Mouse (Mus musculus) limb, embryonic 12.5 days (tissue): ENCODE results near the gene Mafb. TPM values are rescaled to one million over a fixed set of nuclear protein-coding genes. Genes with fewer than 3 reads are reported as not detected.

Source experiments
- ATAC-seq: fragments of 200-750 bp; cut with Nextera tagmentation; 2 replicates; pipeline ENCODE4 v1.8.0; 2017; ENCODE audit warnings: low read depth, moderate TSS enrichment; ENCODE audit not compliant: insufficient number of reproducible peaks, insufficient read depth, low FRiP score, low TSS enrichment
- H3K27ac ChIP-seq: fragments of 300-500 bp; sonication (generic); 2 replicates; pipeline ENCODE4 v1.5.1; 2016; ENCODE audit warnings: mild to moderate bottlenecking, moderate library complexity
- H3K27me3 ChIP-seq: fragments of 300-500 bp; sonication (generic); 2 replicates; pipeline ENCODE4 v1.6.1; 2016; ENCODE audit warnings: mild to moderate bottlenecking, moderate library complexity
- H3K36me3 ChIP-seq: fragments of 300-500 bp; sonication (generic); 2 replicates; pipeline ENCODE4 v1.6.1; 2016; ENCODE audit warnings: mild to moderate bottlenecking, moderate library complexity
- H3K4me1 ChIP-seq: fragments of 300-500 bp; sonication (generic); replicated peaks from 2 replicates; pipeline ENCODE4 v1.6.1; 2016
- H3K4me2 ChIP-seq: fragments of 300-500 bp; sonication (generic); 2 replicates; pipeline ENCODE4 v1.6.1; 2016; ENCODE audit warnings: mild to moderate bottlenecking, moderate library complexity
- H3K4me3 ChIP-seq: fragments of 300-500 bp; sonication (generic); replicated peaks from 2 replicates; pipeline ENCODE4 v1.5.1; 2016; ENCODE audit warnings: mild to moderate bottlenecking
- H3K9ac ChIP-seq: fragments of 300-500 bp; sonication (generic); replicated peaks from 2 replicates; pipeline ENCODE4 v1.6.1; 2016; ENCODE audit warnings: mild to moderate bottlenecking, moderate library complexity
- H3K9me3 ChIP-seq: fragments of 300-500 bp; sonication (generic); 2 replicates; pipeline ENCODE4 v1.6.1; 2016; ENCODE audit warnings: mild to moderate bottlenecking, moderate library complexity
- WGBS: fragments of 180-500 bp; shearing (Covaris S2); methylation state at CpG from one replicate; pipeline ENCODE4 v1.1.7; 2016; 5-methylcytosine and 5-hydroxymethylcytosine counted together
- polyA plus RNA-seq: library from polyadenylated mRNA; unstranded; fragments of >200 nt; fragmentation: Nextera tagmentation; extraction: Ambion mirVana; gene quantifications from 2 replicates; pipeline ENCODE4 v1.2.1, GENCODE M21; 2016

Gene Mafb
- polyA plus RNA-seq, 1 experiment from 2014 or later: 9.1 TPM

GRCm38 (mm10) chr2:160363201-160363600, 3.7 kb downstream of the Mafb start:
- peak overlapping the region; percentile 6; the same call in 1 of the 2 replicates for H3K4me3 ChIP-seq
- H3K9ac ChIP-seq: no peak overlapping the region
- H3K36me3 ChIP-seq: no peaks in the 10 kb centered on the region
- H3K4me2 ChIP-seq: no peak overlapping the region
- no peak for ATAC-seq
- WGBS: 17% methylated on average over 4 of the region's 4 CpGs
- H3K4me1 ChIP-seq: peaks cover 45% of the 10 kb centered on the region
- H3K27ac ChIP-seq: no peak overlapping the region
- peaks cover 82% of the 10 kb centered on the region for H3K27me3 ChIP-seq
- no peaks in the 10 kb centered on the region for H3K9me3 ChIP-seq

DNA sequence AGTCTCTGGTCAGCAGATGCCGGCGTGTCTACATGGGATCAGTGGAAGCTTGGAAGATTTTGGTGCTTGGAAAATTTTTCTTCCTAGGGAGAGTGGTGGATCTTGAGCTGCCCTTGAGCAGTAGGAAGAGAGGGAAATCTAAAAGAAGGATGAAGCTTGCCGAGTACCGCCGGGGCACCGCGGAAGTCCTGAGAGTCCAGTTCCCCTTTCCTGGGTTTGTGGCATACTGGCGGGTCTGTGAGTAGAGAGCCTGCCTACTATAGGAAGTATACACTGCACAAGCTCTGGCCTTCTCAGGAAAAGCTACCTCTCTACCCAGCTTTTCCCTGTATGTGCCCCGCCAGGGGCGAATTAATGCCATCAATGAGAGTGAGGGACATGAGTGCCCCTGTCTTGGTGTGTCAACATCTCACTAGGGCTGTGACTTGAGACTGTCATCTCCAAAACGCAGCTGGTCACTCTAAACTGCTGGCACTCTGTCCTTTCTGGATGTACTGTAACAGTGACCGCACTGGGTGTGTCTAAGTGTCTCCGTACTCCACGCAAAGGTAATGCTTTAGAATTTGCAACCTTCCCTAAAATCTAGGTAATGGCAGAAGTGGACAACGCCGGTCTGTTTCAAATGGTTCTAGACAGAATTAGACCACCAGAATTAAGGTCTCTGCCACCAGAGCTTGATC, 5.3 kb downstream of the Mafb start:
- no peak overlapping the region for H3K4me3 ChIP-seq
- no peak overlapping the region for H3K9ac ChIP-seq
- no peak overlapping the region for H3K4me2 ChIP-seq
- no peaks in the 10 kb centered on the region for H3K36me3 ChIP-seq
- no peak for ATAC-seq
- no peak overlapping the region for H3K27ac ChIP-seq
- H3K4me1 ChIP-seq: peaks cover 51% of the 10 kb centered on the region
- 7% methylated on average over 16 of the region's 16 CpGs for WGBS
- no peaks in the 10 kb centered on the region for H3K9me3 ChIP-seq
- H3K27me3 ChIP-seq: peaks cover 93% of the 10 kb centered on the region

DNA sequence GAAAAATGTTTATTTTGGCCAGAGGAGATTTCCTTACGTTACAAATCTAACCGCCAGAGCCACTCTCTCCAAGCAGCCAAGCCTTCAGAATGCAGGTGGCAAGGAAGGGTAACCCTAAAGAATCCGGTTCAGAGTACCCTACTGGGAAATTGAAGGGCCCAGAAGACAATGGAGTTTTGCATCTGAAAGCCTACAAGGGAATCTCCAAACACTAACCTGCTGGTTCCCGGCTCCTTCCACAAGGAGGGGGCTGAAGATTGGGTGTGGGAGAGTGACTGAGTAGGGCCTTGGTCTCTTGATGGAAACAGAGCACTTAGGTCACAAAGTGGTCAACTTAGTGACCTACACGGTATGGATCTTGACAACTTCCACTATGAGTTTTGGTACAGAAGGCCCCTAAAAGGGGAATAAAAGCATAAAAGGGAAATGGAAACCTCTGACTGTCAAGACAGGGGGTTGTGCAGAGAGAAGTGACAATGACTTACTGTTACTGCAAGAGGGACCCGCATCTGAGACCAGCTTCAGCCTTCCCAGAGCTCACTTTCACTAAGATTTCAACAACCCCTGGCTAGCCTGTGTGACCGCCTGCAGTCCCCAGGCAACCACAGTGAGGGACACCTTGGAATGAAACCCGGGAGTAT, 6.5 kb downstream of the Mafb start:
- Histone ChIP-seq H3K27ac (no peak overlapping the region), H3K9ac (no peak overlapping the region), H3K4me2 (no peak overlapping the region), H3K36me3 (no peaks in the 10 kb centered on the region), H3K9me3 (no peaks in the 10 kb centered on the region), H3K27me3 (peaks cover 87% of the 10 kb centered on the region), H3K4me3 (no peak overlapping the region), H3K4me1 (peaks cover 39% of the 10 kb centered on the region)
- ATAC-seq: no peak
- WGBS: 6% methylated on average over 8 of the region's 8 CpGs

DNA sequence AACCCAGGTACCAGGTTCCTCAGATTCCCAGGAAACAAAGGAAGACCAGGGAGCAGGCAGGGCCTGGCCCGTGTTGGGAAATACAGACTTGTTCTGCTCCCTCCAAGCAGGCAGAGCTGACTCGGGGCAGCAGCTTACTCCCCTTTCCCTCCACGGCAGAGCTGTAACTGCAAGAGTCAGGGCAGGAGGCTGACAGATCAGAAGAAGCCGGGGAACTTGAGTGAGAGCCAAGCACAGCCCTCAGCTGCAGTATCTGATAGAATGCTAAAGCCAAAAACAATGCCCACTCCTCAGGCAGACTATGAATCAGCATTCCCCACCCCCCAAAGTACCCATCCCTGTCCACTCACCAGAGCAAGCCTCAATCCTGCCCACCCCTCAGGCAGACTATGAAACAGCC, 8.0 kb downstream of the Mafb start:
- no peak; the same call in 1 of the 2 replicates for ATAC-seq
- WGBS: under 1% methylated on average over 4 of the region's 4 CpGs

DNA sequence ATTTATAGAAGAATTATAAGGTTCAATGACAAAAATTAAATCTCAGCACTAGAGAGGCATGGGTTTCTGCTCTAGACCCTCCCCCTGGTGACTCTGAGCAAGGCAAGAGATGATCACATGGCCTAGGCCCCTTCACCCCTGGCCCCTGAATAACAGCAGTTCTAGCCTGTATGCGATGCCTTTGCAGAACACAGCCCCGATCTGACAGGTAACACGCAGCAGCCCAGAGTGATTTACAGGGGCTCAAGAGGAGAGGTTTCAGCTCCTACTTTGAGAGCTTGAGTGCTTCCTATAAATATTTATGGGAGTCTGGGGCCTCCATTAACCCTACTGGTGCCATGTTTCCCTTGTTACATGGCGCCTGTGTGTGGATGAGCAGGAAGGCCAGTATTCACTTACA, 9.4 kb downstream of the Mafb start:
- no peak; the same call in 1 of the 2 replicates for ATAC-seq
- H3K27ac ChIP-seq: no peak overlapping the region
- no peak overlapping the region for H3K9ac ChIP-seq
- 14% methylated on average over 4 of the region's 4 CpGs for WGBS
- peaks cover 42% of the 10 kb centered on the region for H3K4me1 ChIP-seq
- no peak overlapping the region for H3K4me2 ChIP-seq
- no peak overlapping the region for H3K4me3 ChIP-seq
- no peaks in the 10 kb centered on the region for H3K36me3 ChIP-seq
- H3K27me3 ChIP-seq: peaks cover 75% of the 10 kb centered on the region
- no peaks in the 10 kb centered on the region for H3K9me3 ChIP-seq

More for the DNA sequence above, 8.0 kb downstream of the Mafb start:
- H3K27ac ChIP-seq: no peak overlapping the region
- H3K9me3 ChIP-seq: no peaks in the 10 kb centered on the region
- no peaks in the 10 kb centered on the region for H3K36me3 ChIP-seq
- H3K4me2 ChIP-seq: no peak overlapping the region
- no peak overlapping the region for H3K4me3 ChIP-seq
- H3K27me3 ChIP-seq: peaks cover 82% of the 10 kb centered on the region
- H3K4me1 ChIP-seq: peaks cover 30% of the 10 kb centered on the region
- no peak overlapping the region for H3K9ac ChIP-seq

DNA sequence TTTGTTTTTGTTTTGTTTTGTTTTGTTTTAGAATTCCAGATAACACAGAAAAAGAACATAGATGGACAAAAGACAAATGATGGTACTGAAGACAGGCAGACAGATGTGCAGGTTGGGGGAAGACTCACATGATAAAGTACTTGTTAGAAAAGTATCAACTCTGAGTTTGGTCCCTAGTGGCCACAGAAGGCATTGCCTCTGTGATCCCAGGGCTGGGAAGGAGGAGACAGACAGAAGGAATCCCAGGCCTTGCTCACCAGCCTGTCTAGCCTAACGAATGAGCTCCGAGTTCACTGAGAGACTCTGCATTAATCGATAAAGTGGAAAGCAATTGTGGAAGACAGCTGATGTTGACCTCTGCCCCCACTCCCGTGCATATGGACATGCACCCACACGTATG, 10.7 kb downstream of the Mafb start:
- Histone ChIP-seq H3K4me1 (peaks cover 48% of the 10 kb centered on the region), H3K36me3 (no peaks in the 10 kb centered on the region), H3K4me3 (no peak overlapping the region), H3K9me3 (no peaks in the 10 kb centered on the region), H3K4me2 (no peak overlapping the region), H3K9ac (no peak overlapping the region), H3K27me3 (peaks cover 62% of the 10 kb centered on the region), H3K27ac (no peak overlapping the region)
- ATAC-seq: no peak
- 63% methylated on average over 5 of the region's 5 CpGs for whole genome bisulfite sequencing

DNA sequence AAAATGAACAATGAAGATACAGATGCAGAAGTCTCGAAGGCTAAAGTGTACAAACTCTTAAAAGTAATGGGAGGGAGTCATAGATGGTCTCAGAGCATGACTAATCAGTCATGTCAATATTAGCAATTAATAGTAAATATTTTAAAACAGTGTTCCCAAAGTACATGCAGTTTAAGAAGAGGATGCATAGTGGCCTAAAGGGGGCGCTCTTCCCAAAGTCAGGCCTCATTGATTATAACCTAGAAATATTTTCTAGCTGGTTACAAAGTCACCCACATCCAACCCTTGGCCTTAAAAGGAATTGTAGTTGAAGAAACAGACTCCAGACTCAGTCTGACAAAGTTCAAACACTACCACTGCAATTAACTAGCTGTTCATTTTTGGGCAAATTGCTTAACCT, 12.5 kb downstream of the Mafb start:
- 68% methylated on average over 2 of the region's 2 CpGs for WGBS
- no peak overlapping the region for H3K9ac ChIP-seq
- H3K9me3 ChIP-seq: no peaks in the 10 kb centered on the region
- peaks cover 46% of the 10 kb centered on the region for H3K27me3 ChIP-seq
- peaks cover 43% of the 10 kb centered on the region for H3K4me1 ChIP-seq
- no peak overlapping the region for H3K4me3 ChIP-seq
- H3K36me3 ChIP-seq: no peaks in the 10 kb centered on the region
- H3K4me2 ChIP-seq: no peak overlapping the region
- no peak for ATAC-seq
- H3K27ac ChIP-seq: no peak overlapping the region

DNA sequence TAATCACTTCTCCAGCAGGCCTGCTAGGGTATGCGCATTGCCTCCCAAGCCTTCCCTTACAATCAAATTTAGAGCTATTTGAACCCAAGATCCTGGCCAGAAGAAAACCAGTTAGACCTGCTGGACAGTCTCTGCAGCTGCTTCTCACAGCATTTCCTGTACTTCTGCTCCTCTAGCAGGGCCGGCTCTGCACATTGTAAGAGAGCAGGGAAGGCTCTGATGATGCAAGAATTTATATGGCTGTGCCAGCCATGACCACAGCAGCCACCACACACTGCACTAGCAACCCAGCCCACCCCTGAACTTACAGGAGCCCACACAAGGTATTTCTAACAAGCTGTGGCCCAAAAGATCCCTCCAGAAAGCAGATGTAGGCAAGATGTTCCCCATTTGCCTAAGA, 13.3 kb downstream of the Mafb start:
- Histone ChIP-seq H3K4me3 (no peak overlapping the region), H3K4me2 (no peak overlapping the region), H3K4me1 (peaks cover 42% of the 10 kb centered on the region), H3K9me3 (no peaks in the 10 kb centered on the region), H3K27ac (no peak overlapping the region), H3K27me3 (peaks cover 39% of the 10 kb centered on the region), H3K9ac (no peak overlapping the region), H3K36me3 (no peaks in the 10 kb centered on the region)
- WGBS: 36% methylated on average over 2 of the region's 2 CpGs
- ATAC-seq: no peak

- Histone ChIP-seq H3K36me3 (no peaks in the 10 kb centered on the region), H3K4me2 (no peak overlapping the region), H3K4me3 (no peak overlapping the region), H3K27ac (no peak overlapping the region), H3K9ac (no peak overlapping the region), H3K9me3 (no peaks in the 10 kb centered on the region), H3K27me3 (peaks cover 14% of the 10 kb centered on the region), H3K4me1 (peaks cover 31% of the 10 kb centered on the region)
- WGBS: 20% methylated on average over 8 of the region's 8 CpGs
- ATAC-seq: no peak
Observed at GRCm38 (mm10) chr2:160351038-160351574, 15.8 kb downstream of the Mafb start.

GRCm38 (mm10) chr2:160349578-160349977, 17.3 kb downstream of the Mafb start:
- Histone ChIP-seq H3K4me2 (no peak overlapping the region), H3K36me3 (no peaks in the 10 kb centered on the region), H3K27me3 (peaks cover 10% of the 10 kb centered on the region), H3K9me3 (no peaks in the 10 kb centered on the region), H3K27ac (no peak overlapping the region), H3K4me1 (peaks cover 31% of the 10 kb centered on the region), H3K9ac (no peak overlapping the region), H3K4me3 (no peak overlapping the region)
- ATAC-seq: no peak
- WGBS: 52% methylated on average over 4 of the region's 4 CpGs

DNA sequence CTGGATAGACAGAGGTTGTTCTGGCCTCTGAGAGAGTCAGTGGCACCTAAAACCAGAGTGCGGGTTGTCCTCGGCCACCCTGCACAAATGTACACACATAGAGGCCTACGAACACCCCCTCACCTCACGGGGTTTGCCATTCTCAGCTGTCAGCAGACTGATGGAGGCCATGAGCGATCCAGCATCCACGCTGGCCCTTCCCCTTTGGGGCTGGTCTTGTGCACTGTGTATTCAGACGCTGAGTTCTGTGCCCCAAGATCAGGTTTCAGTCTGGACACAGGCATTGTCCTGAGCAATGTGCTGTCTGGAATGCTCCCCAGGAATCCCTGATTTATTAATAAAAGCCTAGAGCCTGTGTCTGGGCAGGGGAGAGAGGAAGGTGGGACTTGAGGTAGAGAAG, 18.1 kb downstream of the Mafb start:
- no peak overlapping the region for H3K4me3 ChIP-seq
- peaks cover 8% of the 10 kb centered on the region for H3K27me3 ChIP-seq
- H3K36me3 ChIP-seq: no peaks in the 10 kb centered on the region
- H3K27ac ChIP-seq: 0 out of 2 replicates have a peak overlapping the region, but pooled peaks have one; percentile 17
- peaks cover 31% of the 10 kb centered on the region for H3K4me1 ChIP-seq
- H3K4me2 ChIP-seq: no peak overlapping the region
- 0 out of 2 replicates have a peak, but pooled peaks have one; percentile 13 for ATAC-seq
- no peak overlapping the region for H3K9ac ChIP-seq
- WGBS: 29% methylated on average over 7 of the region's 7 CpGs
- H3K9me3 ChIP-seq: no peaks in the 10 kb centered on the region
